In the genomic region with DNA sequence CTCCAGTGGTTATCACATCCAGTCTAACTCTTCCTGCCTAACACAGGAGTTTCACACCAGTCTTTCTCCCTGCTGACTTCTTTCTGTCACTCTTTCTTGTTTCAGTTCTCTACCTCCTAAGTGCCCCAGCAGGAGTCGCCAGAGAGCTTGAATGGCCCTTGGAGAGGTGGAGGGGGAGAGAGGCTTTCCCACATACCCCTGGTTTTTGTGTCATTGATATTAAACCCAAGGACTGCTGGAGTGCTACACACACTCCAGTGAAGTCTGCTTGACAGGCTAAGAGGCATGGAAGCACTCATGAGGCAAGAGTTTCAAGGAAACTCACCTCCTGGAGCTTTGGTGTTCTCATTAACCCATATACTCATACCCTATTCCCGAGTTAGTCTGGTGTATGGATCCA, we compare ENCODE assay signal across 9 mouse cellular contexts. TPM values are rescaled to one million over a fixed set of nuclear protein-coding genes. Genes with fewer than 3 reads are reported as not detected.
DNase-seq lines count a peak whose midpoint lies in the region; TF ChIP-seq lines count a peak whose summit lies in the region.
"Had no signal": no experiment of that assay in that cellular context is flagged by ENCODE, and none has a peak within 500 bp of the region (broad histone marks: within the 10 kb centered on the region; RNA-seq: fewer than 3 reads in every experiment).

No protein-coding gene starts in this region.

- TF ChIP-seq CTCF in left cerebral cortex, adult 2 months (IDR thresholded peaks at IDR 0.05), result peak; percentile 21

- no peak overlapping the region for H3K4me3 ChIP-seq in left cerebral cortex, adult 2 months
- H3K4me3 ChIP-seq: intestine, embryonic 15.5 days had no signal

- DNase-seq in left cerebral cortex, adult 2 months (ENCODE audit: extremely low spot score in 1 of 2, low spot score in 2 of 2), result no peak
- no peak for DNase-seq in left cerebral cortex, adult 9 months (ENCODE audit: low spot score in 2 of 2)
- DNase-seq in NIH3T3 (ENCODE audit: low read depth), result peak; percentile 23
- peak; percentile 56 to 70 for DNase-seq in lung, adult 18-20 months
- peak; percentile 51 to 71 for DNase-seq in thymus, postnatal 10 days (ENCODE audit: low spot score in 2 of 2)
- DNase-seq in urinary bladder, adult 18-20 months (ENCODE audit: low spot score in 2 of 2), result no peak
- no peak for DNase-seq in adrenal gland, postnatal 10 days
- no peak for DNase-seq in embryo, embryonic 10.5 days (ENCODE audit: low spot score)

- H3K27ac ChIP-seq in left cerebral cortex, adult 2 months, result no peak overlapping the region
- H3K27ac ChIP-seq: intestine, embryonic 15.5 days had no signal

- intact Hi-C loops in left cerebral cortex, adult 2 months (cut with DNase I), result no loop called here

RNA-seq across cellular contexts. Expression of a gene that starts 16.0 kb away (rescaled TPM):
- total RNA-seq in left cerebral cortex, adult 2 months (2021), result 1 to 10 TPM; 4.6 to 5.1 TPM
- 1 to 10 TPM; 6.1 to 7.5 TPM for total RNA-seq in adrenal gland, postnatal 10 days (2021)

Comparison
In these comparisons a context has a peak if more than half of its experiments do, and no peak if none do; other contexts are left out.
1. DNase-seq: peak in NIH3T3 (single experiment), lung, adult 18-20 months (2 of 2) and thymus, postnatal 10 days (2 of 2); none in left cerebral cortex, adult 2 months (0 of 2), left cerebral cortex, adult 9 months (0 of 2), urinary bladder, adult 18-20 months (0 of 2), adrenal gland, postnatal 10 days (single experiment) and embryo, embryonic 10.5 days (single experiment).